Mouse (Mus musculus) CH12.LX (cell line): ENCODE data around the gene Anxa8. TPM values are rescaled to one million over a fixed set of nuclear protein-coding genes. Genes with fewer than 3 reads are reported as not detected.

Experiments used
- DNase-seq: peaks from one replicate; pipeline ENCODE4 v3.0.0-alpha.2; 2013; ENCODE audit errors: extremely low read depth
- H3K27ac ChIP-seq: 2 replicates; pipeline ENCODE4 v1.5.1; 2012; ENCODE audit warnings: low read depth, mild to moderate bottlenecking, control low read depth, moderate library complexity; ENCODE audit not compliant: insufficient read depth
- H3K27me3 ChIP-seq: replicated peaks from 2 replicates; pipeline ENCODE3; 2012; ENCODE audit warnings: inconsistent platforms
- H3K36me3 ChIP-seq, 2 experiments: replicated peaks in 1 of 2; 2 replicates each; pipeline versions ENCODE3 to v1.6.1; 2012; ENCODE audit warnings: inconsistent platforms in 1 of 2, low read length in 1 of 2, mild to moderate bottlenecking in 1 of 2, mixed read lengths in 1 of 2, moderate library complexity in 1 of 2; ENCODE audit not compliant: control insufficient read depth in 1 of 2, insufficient read depth in 1 of 2
- H3K4me1 ChIP-seq, 2 experiments: 2 replicates each; pipeline ENCODE4 v1.6.1; 2012; ENCODE audit warnings: inconsistent platforms in 1 of 2, moderate library complexity in 1 of 2; ENCODE audit not compliant: insufficient read depth in 2 of 2, control insufficient read depth in 1 of 2
- H3K4me2 ChIP-seq: 2 replicates; pipeline ENCODE4 v1.6.1; 2012; ENCODE audit warnings: low read depth, mild to moderate bottlenecking, control low read depth; ENCODE audit not compliant: poor library complexity, insufficient read depth, severe bottlenecking
- H3K4me3 ChIP-seq, 3 experiments: fragments of 150-350 bp in 1 of 3; sonication (generic) in 1 of 3; replicated peaks in 1 of 3; 2 replicates each; pipeline versions ENCODE3 to v1.5.1; 2011 to 2012; ENCODE audit warnings: low read depth in 2 of 3, low read length in 2 of 3, mild to moderate bottlenecking in 2 of 3, moderate library complexity in 2 of 3, control low read depth in 1 of 3, improper control_type of control experiment in 1 of 3, inconsistent platforms in 1 of 3, mixed read lengths in 1 of 3; ENCODE audit not compliant: poor library complexity in 1 of 3
- H3K79me2 ChIP-seq: replicated peaks from 2 replicates; pipeline ENCODE4 v1.6.1; 2012; ENCODE audit warnings: mild to moderate bottlenecking, moderate library complexity; ENCODE audit not compliant: control insufficient read depth, poor library complexity, insufficient read depth, severe bottlenecking; ENCODE audit errors: extremely low read depth
- H3K9ac ChIP-seq: 2 replicates; pipeline ENCODE4 v1.6.1; 2012; ENCODE audit warnings: low read depth, mild to moderate bottlenecking, control low read depth, moderate library complexity; ENCODE audit not compliant: insufficient read depth
- H3K9me3 ChIP-seq: replicated peaks from 2 replicates; pipeline ENCODE3; 2012; ENCODE audit warnings: low read length, inconsistent platforms, mixed read lengths
- BHLHE40 ChIP-seq: IDR thresholded peaks from 2 replicates; pipeline ENCODE4 v1.6.1; 2011; ENCODE audit warnings: mild to moderate bottlenecking, low read depth, low read length, improper control_type of control experiment
- CHD1 ChIP-seq: IDR thresholded peaks from 2 replicates; pipeline ENCODE4 v1.6.1; 2012; ENCODE audit warnings: low read depth, low read length, improper control_type of control experiment, inconsistent platforms
- CHD2 ChIP-seq: IDR thresholded peaks from 2 replicates; pipeline ENCODE4 v1.6.1; 2011; ENCODE audit warnings: low read length, improper control_type of control experiment
- CTCF ChIP-seq, 2 experiments: IDR thresholded peaks in 1 of 2; conservative IDR thresholded peaks in 1 of 2; 2 replicates each; pipeline ENCODE4 v1.5.1; 2011 to 2012; ENCODE audit warnings: low read depth in 2 of 2, low read length in 2 of 2, improper control_type of control experiment in 1 of 2, inconsistent platforms in 1 of 2, mild to moderate bottlenecking in 1 of 2, moderate library complexity in 1 of 2
- E2F4 ChIP-seq: IDR thresholded peaks from 2 replicates; pipeline ENCODE4 v1.6.1; 2011; ENCODE audit warnings: low read depth, low read length, improper control_type of control experiment; ENCODE audit not compliant: insufficient replicate concordance
- ETS1 ChIP-seq: conservative IDR thresholded peaks from 2 replicates; pipeline ENCODE4 v1.6.1; 2012; ENCODE audit warnings: low read depth, mild to moderate bottlenecking, inconsistent platforms, low read length, improper control_type of control experiment, moderate library complexity
- GABPA ChIP-seq: IDR thresholded peaks from 2 replicates; pipeline ENCODE4 v1.6.1; 2012; ENCODE audit warnings: low read depth, low read length, improper control_type of control experiment, inconsistent platforms; ENCODE audit not compliant: insufficient replicate concordance
- HCFC1 ChIP-seq: IDR thresholded peaks from 2 replicates; pipeline ENCODE4 v1.6.1; 2012; ENCODE audit warnings: low read depth, mild to moderate bottlenecking, inconsistent platforms, low read length, improper control_type of control experiment
- IRF4 ChIP-seq: IDR thresholded peaks from 2 replicates; pipeline ENCODE4 v1.6.1; 2014; ENCODE audit warnings: low read depth, mild to moderate bottlenecking, inconsistent platforms, low read length, improper control_type of control experiment
- KAT2A ChIP-seq: IDR thresholded peaks from 2 replicates; pipeline ENCODE4 v1.6.1; 2012; ENCODE audit warnings: low read length, improper control_type of control experiment, inconsistent platforms; ENCODE audit not compliant: insufficient replicate concordance
- MAFK ChIP-seq: IDR thresholded peaks from 2 replicates; pipeline ENCODE4 v1.6.1; 2011; ENCODE audit warnings: low read length, improper control_type of control experiment; ENCODE audit not compliant: insufficient replicate concordance
- MEF2A ChIP-seq: IDR thresholded peaks from 2 replicates; pipeline ENCODE4 v1.6.1; 2014; ENCODE audit warnings: low read depth, mild to moderate bottlenecking, inconsistent platforms, low read length, improper control_type of control experiment, borderline replicate concordance
- MXI1 ChIP-seq: IDR thresholded peaks from 2 replicates; pipeline ENCODE4 v1.6.1; 2011; ENCODE audit warnings: mild to moderate bottlenecking, low read depth, low read length, improper control_type of control experiment
- MYC ChIP-seq: IDR thresholded peaks from 2 replicates; pipeline ENCODE4 v1.6.1; 2011; ENCODE audit warnings: low read depth, mild to moderate bottlenecking, improper control_type of control experiment, low read length
- NELFE ChIP-seq: IDR thresholded peaks from 2 replicates; pipeline ENCODE4 v1.6.1; 2011; ENCODE audit warnings: low read depth, low read length, improper control_type of control experiment
- NRF1 ChIP-seq: IDR thresholded peaks from 2 replicates; pipeline ENCODE4 v1.6.1; 2014; ENCODE audit warnings: low read depth, mild to moderate bottlenecking, inconsistent platforms, low read length, improper control_type of control experiment, moderate library complexity
- PAX5 ChIP-seq: IDR thresholded peaks from 2 replicates; pipeline ENCODE4 v1.6.1; 2012; ENCODE audit warnings: low read length, inconsistent platforms, mixed read lengths
- POLR2A ChIP-seq: IDR thresholded peaks from 2 replicates; pipeline ENCODE4 v1.6.1; 2011; ENCODE audit warnings: low read depth, mild to moderate bottlenecking, improper control_type of control experiment, low read length
- POLR2AphosphoS2 ChIP-seq: IDR thresholded peaks from 2 replicates; pipeline ENCODE4 v1.6.1; 2011; ENCODE audit warnings: low read depth, low read length, improper control_type of control experiment
- RAD21 ChIP-seq: IDR thresholded peaks from 2 replicates; pipeline ENCODE4 v1.6.1; 2011; ENCODE audit warnings: low read depth, mild to moderate bottlenecking, low read length, improper control_type of control experiment, moderate library complexity
- RCOR1 ChIP-seq: conservative IDR thresholded peaks from 2 replicates; pipeline ENCODE4 v1.6.1; 2012; ENCODE audit warnings: low read depth, mild to moderate bottlenecking, inconsistent platforms, low read length, improper control_type of control experiment
- TCF12 ChIP-seq: IDR thresholded peaks from 2 replicates; pipeline ENCODE4 v1.6.1; 2014; ENCODE audit warnings: low read depth, mild to moderate bottlenecking, inconsistent platforms, low read length, improper control_type of control experiment
- UBTF ChIP-seq: IDR thresholded peaks from 2 replicates; pipeline ENCODE4 v1.6.1; 2012; ENCODE audit warnings: low read depth, mild to moderate bottlenecking, inconsistent platforms, low read length, improper control_type of control experiment, moderate library complexity
- USF2 ChIP-seq: conservative IDR thresholded peaks from 2 replicates; pipeline ENCODE4 v1.6.1; 2011; ENCODE audit warnings: low read depth, low read length, improper control_type of control experiment
- ZC3H11A ChIP-seq: IDR thresholded peaks from 2 replicates; pipeline ENCODE4 v1.6.1; 2012; ENCODE audit warnings: low read depth, mild to moderate bottlenecking, inconsistent platforms, low read length, improper control_type of control experiment
- ZKSCAN1 ChIP-seq: IDR thresholded peaks from 2 replicates; pipeline ENCODE4 v1.6.1; 2012; ENCODE audit warnings: low read depth, inconsistent platforms, low read length, improper control_type of control experiment, borderline replicate concordance
- ZNF384 ChIP-seq: IDR thresholded peaks from 2 replicates; pipeline ENCODE4 v1.6.1; 2012; ENCODE audit warnings: low read depth, low read length, improper control_type of control experiment, inconsistent platforms
- dilution Hi-C: fragments of 300-500 bp; cut with MboI; formaldehyde crosslinking; loops from 2 replicates; pipeline ENCODE4 v1.14.3; 2020; ENCODE audit warnings: low sequenced_read_pairs; ENCODE audit not compliant: extremely low pct_unique_long_range_greater_than_20kb, extremely low pct_ligation_motif_present
- in situ Hi-C: fragments of 300-500 bp; cut with MboI; formaldehyde crosslinking; loops from 3 replicates; pipeline ENCODE4 v1.14.3; 2019; ENCODE audit warnings: low sequenced_read_pairs, low pct_ligation_motif_present, low pct_unique_long_range_greater_than_20kb, mixed read lengths
- polyA plus RNA-seq: library from polyadenylated mRNA; unstranded; fragments of >175 nt; gene quantifications from 2 replicates; pipeline ENCODE4 v1.2.1, GENCODE M21; 2012; ENCODE audit warnings: low read depth; ENCODE audit not compliant: insufficient read length
- total RNA-seq, 2 experiments: library from RNA; depleted of rRNA; stranded (reverse); fragments of 300-350 nt in 1 of 2; fragments of >200 nt in 1 of 2; gene quantifications; 2 replicates each; pipeline ENCODE4 v1.2.3; 2012 to 2014

The Anxa8 gene
- total and polyA plus RNA-seq, 3 experiments = 0.23 to 1.8 (median 0.33) TPM

GRCm38 (mm10) chr14:34119046-34119723 is 33.4 kb downstream of the Anxa8 start:
- no peak for DNase-seq
- TF ChIP-seq TCF12 = no peak
- no peak for TF ChIP-seq CHD2
- no peak for TF ChIP-seq POLR2AphosphoS2
- TF ChIP-seq KAT2A = no peak
- TF ChIP-seq ETS1 = no peak
- TF ChIP-seq MAFK = no peak
- TF ChIP-seq USF2 = no peak
- no peak for TF ChIP-seq IRF4
- no peak for TF ChIP-seq PAX5
- no peak for TF ChIP-seq NRF1
- no peak for TF ChIP-seq ZNF384
- no peak for TF ChIP-seq HCFC1
- TF ChIP-seq ZKSCAN1 = no peak
- no peak for TF ChIP-seq BHLHE40
- no peak for TF ChIP-seq UBTF
- TF ChIP-seq NELFE = no peak
- no peak for TF ChIP-seq MYC
- H3K36me3 ChIP-seq = no peaks in the 10 kb centered on the region
- no peaks in the 10 kb centered on the region for H3K4me1 ChIP-seq
- in situ Hi-C loops (no loop called here), dilution Hi-C loops (no loop called here)
- no peaks in the 10 kb centered on the region for H3K79me2 ChIP-seq
- H3K4me3 ChIP-seq = no peak overlapping the region
- no peak overlapping the region for H3K9ac ChIP-seq
- no peaks in the 10 kb centered on the region for H3K9me3 ChIP-seq
- H3K27ac ChIP-seq = no peak overlapping the region
- peaks cover 3% of the 10 kb centered on the region for H3K27me3 ChIP-seq
- H3K4me2 ChIP-seq = no peak overlapping the region

- no peak overlapping the region for H3K27ac ChIP-seq
- in situ Hi-C loops (no loop called here), dilution Hi-C loops (no loop called here)
- H3K9ac ChIP-seq = no peak overlapping the region
- no peaks in the 10 kb centered on the region for H3K9me3 ChIP-seq
- H3K4me3 ChIP-seq = no peak overlapping the region
- H3K27me3 ChIP-seq = peaks cover 3% of the 10 kb centered on the region
- no peak overlapping the region for H3K4me2 ChIP-seq
- TF ChIP-seq NELFE (no peak), POLR2A (no peak), CTCF (conservative IDR thresholded peaks at IDR 0.05 in 1 of 2, IDR thresholded peaks at IDR 0.05 in 1 of 2; ENCODE audit: low read depth in 2 of 2, low read length in 2 of 2) (no peak), ZC3H11A (no peak), E2F4 (no peak), RAD21 (no peak), PAX5 (no peak), GABPA (no peak), MEF2A (no peak), MXI1 (no peak), USF2 (no peak), CHD1 (no peak), MYC (no peak), RCOR1 (no peak), NRF1 (no peak)
- no peaks in the 10 kb centered on the region for H3K79me2 ChIP-seq
- no peaks in the 10 kb centered on the region for H3K4me1 ChIP-seq
- DNase-seq = no peak
- no peaks in the 10 kb centered on the region for H3K36me3 ChIP-seq
These were observed 34.5 kb downstream of the Anxa8 start for GRCm38 (mm10) chr14:34120016-34120910.
